Mouse (Mus musculus) MEL (cell line): ENCODE data around the gene Gm20388.

Experiments
- CTCF ChIP-seq, 3 experiments: IDR thresholded peaks in 2 of 3; conservative IDR thresholded peaks in 1 of 3; 2 replicates each; pipeline ENCODE4 v1.5.1; 2011 to 2012; ENCODE audit warnings: low read length in 3 of 3, low read depth in 2 of 3, mild to moderate bottlenecking in 2 of 3, improper control_type of control experiment in 1 of 3, inconsistent platforms in 1 of 3, mixed read lengths in 1 of 3, moderate library complexity in 1 of 3; ENCODE audit not compliant: control insufficient read depth in 1 of 3, insufficient read depth in 1 of 3, poor library complexity in 1 of 3, severe bottlenecking in 1 of 3
- EP300 ChIP-seq, 2 experiments: IDR thresholded peaks; 2 replicates each; pipeline ENCODE4 v1.6.1; 2011; ENCODE audit warnings: improper control_type of control experiment in 2 of 2, low read length in 2 of 2, low read depth in 1 of 2, mild to moderate bottlenecking in 1 of 2
- POLR2A ChIP-seq, 2 experiments: IDR thresholded peaks; 2 replicates each; pipeline ENCODE4 v1.6.1; 2011 to 2012; ENCODE audit warnings: low read length in 2 of 2, mild to moderate bottlenecking in 2 of 2, control low read depth in 1 of 2, improper control_type of control experiment in 1 of 2, low read depth in 1 of 2, moderate library complexity in 1 of 2; ENCODE audit not compliant: control insufficient read depth in 1 of 2, insufficient read depth in 1 of 2, poor library complexity in 1 of 2
- TAL1 ChIP-seq: IDR thresholded peaks from 2 replicates; pipeline ENCODE4 v1.6.1; 2012; ENCODE audit warnings: mild to moderate bottlenecking, inconsistent platforms, low read length, moderate library complexity, mixed read lengths
- ZC3H11A ChIP-seq: IDR thresholded peaks from 2 replicates; pipeline ENCODE4 v1.6.1; 2012; ENCODE audit warnings: low read depth, mild to moderate bottlenecking, inconsistent platforms, low read length, improper control_type of control experiment

- TF ChIP-seq TAL1 (no peak), POLR2A (IDR thresholded peaks at IDR 0.05; ENCODE audit: control insufficient read depth in 1 of 2, insufficient read depth in 1 of 2, low read depth in 1 of 2, low read length in 2 of 2, poor library complexity in 1 of 2) (no peak), CTCF (IDR thresholded peaks at IDR 0.05 in 2 of 3, conservative IDR thresholded peaks at IDR 0.05 in 1 of 3; ENCODE audit: control insufficient read depth in 1 of 3, insufficient read depth in 1 of 3, low read depth in 2 of 3, low read length in 3 of 3, poor library complexity in 1 of 3, severe bottlenecking in 1 of 3) (no peak), EP300 (IDR thresholded peaks at IDR 0.05; ENCODE audit: low read depth in 1 of 2, low read length in 2 of 2) (no peak), ZC3H11A (no peak)
Measured at GRCm38 (mm10) chr8:123982291-123982793, 4071.7 kb downstream of the Gm20388 start.
